Mouse (Mus musculus) gastrocnemius, adult 18-20 months (tissue): ENCODE measurements around the gene Rnps1. TPM values are rescaled to one million over a fixed set of nuclear protein-coding genes. Genes with fewer than 3 reads are reported as not detected.

Experiments used
- DNase-seq: peaks from one replicate; pipeline ENCODE4 v3.0.0; 2021; ENCODE audit warnings: low spot score
- total RNA-seq, 2 experiments: library from RNA; stranded (reverse); gene quantifications; 2 replicates each; pipeline ENCODE4 v1.2.3; 2021

The Rnps1 gene
- total RNA-seq, 2 experiments from 2014 or later = 52.1 to 57.5 TPM

DNA sequence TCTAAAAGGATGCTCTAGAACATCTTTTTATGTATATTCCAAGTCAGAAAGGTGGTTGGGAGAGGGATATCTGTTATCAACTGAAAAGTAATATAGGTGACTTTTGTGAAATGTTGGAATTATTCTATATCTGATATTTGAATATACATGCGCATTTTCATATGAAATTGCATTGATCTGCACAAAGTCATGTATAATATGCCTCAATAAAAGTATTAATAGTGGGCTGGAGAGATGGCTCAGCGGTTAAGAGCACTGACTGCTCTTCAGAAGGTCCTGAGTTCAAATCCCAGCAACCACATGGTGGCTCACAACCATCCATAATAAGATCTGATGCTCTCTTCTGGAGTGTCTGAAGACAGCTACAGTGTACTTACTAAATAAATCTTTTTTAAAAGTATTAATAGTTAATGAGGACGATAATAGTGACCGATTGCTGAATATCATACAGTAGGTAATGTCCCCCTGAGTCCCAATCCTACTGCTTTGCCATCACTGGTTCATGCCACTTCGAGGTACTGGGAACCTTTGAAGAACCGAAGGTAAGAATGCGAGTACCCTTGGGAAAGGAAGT lies 55.1 kb downstream of the Rnps1 start:
- no peak for DNase-seq

- DNase-seq = peak; percentile 98
These were observed 55.7 kb downstream of the Rnps1 start, which contains the start of the genes E4f1 and Pgp for GRCm38 (mm10) chr17:24469910-24470602. Gene E4f1, minus strand, starts transcription at chr17:24470313. Gene Pgp, plus strand, starts transcription at chr17:24470392.

DNA sequence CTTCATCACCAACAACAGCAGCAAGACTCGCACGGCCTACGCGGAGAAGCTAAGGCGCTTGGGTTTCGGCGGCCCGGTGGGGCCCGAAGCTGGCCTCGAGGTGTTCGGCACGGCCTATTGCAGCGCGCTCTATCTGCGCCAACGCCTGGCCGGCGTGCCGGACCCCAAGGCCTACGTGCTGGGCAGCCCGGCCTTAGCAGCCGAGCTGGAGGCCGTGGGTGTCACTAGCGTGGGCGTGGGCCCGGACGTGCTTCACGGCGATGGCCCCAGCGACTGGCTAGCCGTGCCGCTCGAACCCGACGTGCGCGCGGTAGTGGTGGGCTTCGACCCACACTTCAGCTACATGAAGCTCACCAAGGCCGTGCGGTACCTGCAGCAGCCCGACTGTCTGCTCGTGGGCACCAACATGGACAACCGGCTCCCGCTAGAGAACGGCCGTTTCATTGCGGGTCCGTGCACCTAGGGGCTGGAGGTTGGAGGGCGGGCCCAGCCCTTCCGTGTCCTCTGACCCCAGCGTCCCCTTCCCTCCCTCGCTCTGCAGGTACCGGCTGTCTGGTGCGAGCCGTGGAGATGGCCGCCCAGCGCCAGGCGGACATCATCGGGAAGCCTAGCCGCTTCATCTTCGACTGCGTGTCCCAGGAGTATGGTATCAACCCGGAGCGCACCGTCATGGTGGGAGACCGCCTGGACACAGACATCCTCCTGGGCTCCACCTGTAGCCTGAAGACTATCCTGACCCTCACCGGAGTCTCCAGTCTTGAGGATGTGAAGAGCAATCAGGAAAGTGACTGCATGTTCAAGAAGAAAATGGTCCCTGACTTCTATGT lies 56.5 kb downstream of the Rnps1 start:
- no peak for DNase-seq

- peak; percentile 85 for DNase-seq
These were observed 58.1 kb downstream of the Rnps1 start for GRCm38 (mm10) chr17:24472512-24472911.

DNA sequence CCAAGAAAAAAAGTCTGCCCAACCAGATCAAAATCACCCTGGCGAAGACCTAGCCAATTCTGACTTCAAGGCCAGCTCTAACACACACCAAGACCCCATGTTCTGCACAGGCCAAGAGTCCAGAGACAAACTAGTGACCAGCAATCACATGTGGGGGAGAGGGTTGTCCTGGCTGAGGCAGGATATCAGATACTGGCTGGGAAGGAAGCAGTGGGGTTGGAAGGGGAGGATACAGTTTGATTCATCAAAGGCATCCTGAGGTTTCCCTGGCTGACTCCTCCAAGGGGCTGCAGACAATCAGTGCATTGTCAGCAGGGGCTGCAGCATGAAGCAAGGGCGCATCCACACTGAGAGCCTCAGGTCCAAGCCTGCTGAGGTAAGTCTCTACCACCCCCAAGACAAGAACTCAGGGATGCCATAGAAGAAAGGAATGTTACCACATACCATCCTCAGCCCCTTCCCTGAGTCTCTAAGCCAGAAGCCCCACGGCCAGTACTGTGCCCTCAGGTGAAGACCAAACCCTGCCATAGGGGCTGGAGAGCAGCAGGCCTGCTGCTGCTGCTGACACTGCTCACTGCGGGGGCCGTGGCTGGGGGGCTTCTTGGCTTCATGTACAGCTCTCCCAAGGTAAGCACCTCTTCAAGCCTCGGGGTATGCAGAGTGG lies 59.4 kb downstream of the Rnps1 start, which contains the start of gene Bricd5:
TSS of gene Bricd5 (plus strand) at position 273 of the 664 bp plus-strand sequence.
- no peak for DNase-seq

DNA sequence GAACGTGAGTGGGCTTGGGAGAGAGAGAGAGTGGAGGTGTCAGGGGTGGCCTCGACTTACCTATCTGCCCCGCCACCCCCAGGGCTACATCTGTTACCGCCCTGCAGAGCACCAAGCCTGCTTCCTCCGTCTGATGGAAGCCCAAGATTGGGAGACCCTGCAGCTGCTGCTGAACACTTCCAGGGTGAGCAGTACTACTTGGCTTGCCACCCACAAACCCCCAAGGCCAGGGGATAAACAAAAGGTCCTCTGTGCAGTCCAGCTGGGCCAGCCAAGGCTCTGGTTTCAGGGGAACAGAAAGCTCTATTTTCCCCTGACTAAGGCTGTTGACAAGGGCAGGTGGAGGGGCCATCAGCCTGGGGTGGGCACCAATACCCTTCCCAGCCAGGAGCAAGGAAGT lies 60.2 kb downstream of the Rnps1 start:
- no peak for DNase-seq

Other genes starting within 250 kb of the Rnps1 start
- 100 to 1,000 TPM; 151 to 164 TPM for gene Atp6v0c, start 244.9 kb upstream of the Rnps1 start, total RNA-seq
- 1 to 10 TPM; 4.2 to 5.5 TPM for gene Tbc1d24, start 209.0 kb upstream of the Rnps1 start, total RNA-seq
- under 1 TPM; 0.21 to 0.31 TPM for gene Ntn3, start 205.0 kb upstream of the Rnps1 start, total RNA-seq
- 1 to 10 TPM; 1.2 to 1.5 TPM for gene Tedc2, start 193.7 kb upstream of the Rnps1 start, total RNA-seq
- under 1 TPM; 0.25 to 0.50 TPM for gene Ccnf, start 163.1 kb upstream of the Rnps1 start, total RNA-seq
- not detected for gene Abca17, start 63.5 kb upstream of the Rnps1 start, total RNA-seq
- gene Abca3, start 62.6 kb upstream of the Rnps1 start, total RNA-seq = 1 to 10 TPM; 6.9 to 7.1 TPM
- 100 to 1,000 TPM; 158 to 163 TPM for gene Eci1, start 12.1 kb downstream of the Rnps1 start, total RNA-seq
- gene Dnase1l2, start 28.5 kb downstream of the Rnps1 start, total RNA-seq = 1 to 10 TPM; 1.0 to 1.3 TPM
- gene E4f1, start 55.7 kb downstream of the Rnps1 start, total RNA-seq = 10 to 100 TPM; 10.8 TPM
- gene Pgp, start 55.8 kb downstream of the Rnps1 start, total RNA-seq = 10 to 100 TPM; 47.6 to 52.1 TPM
- under 1 TPM in 1 of 2 experiments, not detected in 1; 0.31 TPM for gene Bricd5, start 59.3 kb downstream of the Rnps1 start, total RNA-seq
- 10 to 100 TPM in 1 of 2 experiments, 1 to 10 TPM in 1; 9.9 to 11.1 TPM for gene Mlst8, start 64.5 kb downstream of the Rnps1 start, total RNA-seq
- gene Caskin1, start 74.0 kb downstream of the Rnps1 start, total RNA-seq = under 1 TPM; 0.09 to 0.17 TPM
- 10 to 100 TPM; 25.7 to 29.7 TPM for gene Traf7, start 113.4 kb downstream of the Rnps1 start, total RNA-seq
- not detected for gene Rab26, start 119.6 kb downstream of the Rnps1 start, total RNA-seq
- 10 to 100 TPM; 12.8 to 21.4 TPM for gene Pkd1, start 135.3 kb downstream of the Rnps1 start, total RNA-seq
- gene Tsc2, start 218.1 kb downstream of the Rnps1 start, total RNA-seq = 100 to 1,000 TPM in 1 of 2 experiments, 10 to 100 TPM in 1; 83.2 to 105 TPM
- gene Nthl1, start 218.1 kb downstream of the Rnps1 start, total RNA-seq = 1 to 10 TPM; 2.5 to 3.5 TPM
- gene Slc9a3r2, start 235.8 kb downstream of the Rnps1 start, total RNA-seq = 10 to 100 TPM; 31.8 to 55.0 TPM
- gene Npw, start 243.9 kb downstream of the Rnps1 start, total RNA-seq = not detected